Mouse (Mus musculus) neural tube, embryonic 11.5 days (tissue): Measurements from ENCODE around the gene Arhgap29. TPM values are rescaled to one million over a fixed set of nuclear protein-coding genes. Genes with fewer than 3 reads are reported as not detected.

Source experiments
- ATAC-seq: fragments of 200-750 bp; cut with Nextera tagmentation; 2 replicates; pipeline ENCODE4 v1.8.0; 2017; ENCODE audit warnings: moderate number of reproducible peaks, mild to moderate bottlenecking, moderate TSS enrichment, moderate library complexity; ENCODE audit not compliant: insufficient read depth, low FRiP score, low TSS enrichment
- DNase-seq: peaks from one replicate; pipeline ENCODE4 v3.0.0-alpha.2; 2015; ENCODE audit warnings: low spot score
- H3K27ac ChIP-seq: fragments of 300-500 bp; sonication (generic); 2 replicates; pipeline ENCODE4 v1.5.1; 2014; ENCODE audit warnings: low read depth, mild to moderate bottlenecking, low read length
- H3K27me3 ChIP-seq: fragments of 300-500 bp; sonication (generic); 2 replicates; pipeline ENCODE4 v1.6.1; 2014; ENCODE audit warnings: mild to moderate bottlenecking, low read length, mixed read lengths; ENCODE audit not compliant: control insufficient read depth, insufficient read depth
- H3K36me3 ChIP-seq: fragments of 300-500 bp; sonication (generic); 2 replicates; pipeline ENCODE4 v1.6.1; 2014; ENCODE audit warnings: mild to moderate bottlenecking, low read length, moderate library complexity, mixed read lengths; ENCODE audit not compliant: control insufficient read depth, insufficient read depth
- H3K4me1 ChIP-seq: fragments of 300-500 bp; sonication (generic); 2 replicates; pipeline ENCODE4 v1.6.1; 2014; ENCODE audit warnings: low read length, mixed read lengths; ENCODE audit not compliant: control insufficient read depth, insufficient read depth
- H3K4me2 ChIP-seq: fragments of 300-500 bp; sonication (generic); 2 replicates; pipeline ENCODE4 v1.6.1; 2014; ENCODE audit warnings: low read depth, mild to moderate bottlenecking, moderate library complexity
- H3K4me3 ChIP-seq: fragments of 300-500 bp; sonication (generic); 2 replicates; pipeline ENCODE4 v1.5.1; 2014; ENCODE audit warnings: low read depth, low read length
- H3K9ac ChIP-seq: fragments of 300-500 bp; sonication (generic); 2 replicates; pipeline ENCODE4 v1.6.1; 2014; ENCODE audit warnings: mild to moderate bottlenecking, low read length
- H3K9me3 ChIP-seq: fragments of 300-500 bp; sonication (generic); 2 replicates; pipeline ENCODE4 v1.6.1; 2016; ENCODE audit warnings: low read length; ENCODE audit not compliant: control insufficient read depth
- WGBS: fragments of 180-500 bp; shearing (Covaris S2); extraction: QIAGEN DNeasy Blood & Tissue Kit; methylation state at CpG from one replicate; pipeline ENCODE4 v1.1.7; 2014; 5-methylcytosine and 5-hydroxymethylcytosine counted together
- polyA plus RNA-seq: library from polyadenylated mRNA; unstranded; fragments of >200 nt; fragmentation: Nextera tagmentation; extraction: Ambion mirVana; gene quantifications from 2 replicates; pipeline ENCODE4 v1.2.1, GENCODE M21; 2014

Arhgap29 gene
- polyA plus RNA-seq, 1 experiment from 2014 or later: 35.5 TPM

GRCm38 (mm10) chr3:121915191-121915590 is 37.1 kb upstream of the Arhgap29 start:
- Histone ChIP-seq H3K4me1 (no peaks in the 10 kb centered on the region), H3K4me3 (no peak overlapping the region), H3K27me3 (no peaks in the 10 kb centered on the region), H3K36me3 (no peaks in the 10 kb centered on the region), H3K4me2 (no peak overlapping the region), H3K9ac (no peak overlapping the region), H3K9me3 (no peaks in the 10 kb centered on the region), H3K27ac (no peak overlapping the region)
- DNase-seq (no peak), ATAC-seq (no peak)
- WGBS: 79% methylated on average over 6 of the region's 6 CpGs

GRCm38 (mm10) chr3:121916802-121917532 is 35.4 kb upstream of the Arhgap29 start:
- Histone ChIP-seq H3K4me2 (no peak overlapping the region), H3K36me3 (no peaks in the 10 kb centered on the region), H3K9me3 (no peaks in the 10 kb centered on the region), H3K4me1 (no peaks in the 10 kb centered on the region), H3K4me3 (no peak overlapping the region), H3K9ac (no peak overlapping the region), H3K27ac (no peak overlapping the region), H3K27me3 (no peaks in the 10 kb centered on the region)
- ATAC-seq (no peak), DNase-seq (no peak)
- WGBS: 85% methylated on average over 5 of the region's 5 CpGs

GRCm38 (mm10) chr3:121917658-121918057 is 34.7 kb upstream of the Arhgap29 start:
- H3K4me3 ChIP-seq: no peak overlapping the region
- H3K4me2 ChIP-seq: no peak overlapping the region
- DNase-seq (no peak), ATAC-seq (no peak)
- WGBS: 88% methylated on average over 7 of the region's 7 CpGs
- no peaks in the 10 kb centered on the region for H3K36me3 ChIP-seq
- no peaks in the 10 kb centered on the region for H3K27me3 ChIP-seq
- H3K4me1 ChIP-seq: no peaks in the 10 kb centered on the region
- H3K27ac ChIP-seq: no peak overlapping the region
- H3K9me3 ChIP-seq: no peaks in the 10 kb centered on the region
- H3K9ac ChIP-seq: no peak overlapping the region

GRCm38 (mm10) chr3:121919961-121920360 is 32.4 kb upstream of the Arhgap29 start:
- Histone ChIP-seq H3K4me1 (no peaks in the 10 kb centered on the region), H3K36me3 (no peaks in the 10 kb centered on the region), H3K9me3 (no peaks in the 10 kb centered on the region), H3K9ac (no peak overlapping the region), H3K4me3 (no peak overlapping the region), H3K4me2 (no peak overlapping the region), H3K27me3 (no peaks in the 10 kb centered on the region), H3K27ac (no peak overlapping the region)
- ATAC-seq: no peak
- DNase-seq: no peak
- 91% methylated on average over 5 of the region's 5 CpGs for WGBS

- Histone ChIP-seq H3K4me2 (no peak overlapping the region), H3K4me1 (no peaks in the 10 kb centered on the region), H3K9ac (no peak overlapping the region), H3K27ac (no peak overlapping the region), H3K27me3 (no peaks in the 10 kb centered on the region), H3K36me3 (no peaks in the 10 kb centered on the region), H3K4me3 (no peak overlapping the region), H3K9me3 (no peaks in the 10 kb centered on the region)
- ATAC-seq (no peak), DNase-seq (no peak)
- WGBS: 82% methylated on average over 3 of the region's 3 CpGs
These were observed 31.6 kb upstream of the Arhgap29 start for GRCm38 (mm10) chr3:121920769-121921168.

GRCm38 (mm10) chr3:121924768-121925486 is 27.4 kb upstream of the Arhgap29 start:
- Histone ChIP-seq H3K36me3 (no peaks in the 10 kb centered on the region), H3K27ac (no peak overlapping the region), H3K4me1 (no peaks in the 10 kb centered on the region), H3K4me3 (no peak overlapping the region), H3K9me3 (no peaks in the 10 kb centered on the region), H3K27me3 (no peaks in the 10 kb centered on the region), H3K4me2 (no peak overlapping the region), H3K9ac (no peak overlapping the region)
- no peak for ATAC-seq
- DNase-seq: no peak
- WGBS: 88% methylated on average over 11 of the region's 11 CpGs

- 79% methylated on average over 3 of the region's 3 CpGs for WGBS
- H3K27me3 ChIP-seq: no peaks in the 10 kb centered on the region
- no peak overlapping the region for H3K4me2 ChIP-seq
- DNase-seq (no peak), ATAC-seq (no peak)
- H3K27ac ChIP-seq: no peak overlapping the region
- no peaks in the 10 kb centered on the region for H3K36me3 ChIP-seq
- no peak overlapping the region for H3K9ac ChIP-seq
- H3K4me3 ChIP-seq: no peak overlapping the region
- no peaks in the 10 kb centered on the region for H3K4me1 ChIP-seq
- no peaks in the 10 kb centered on the region for H3K9me3 ChIP-seq
These were observed 24.7 kb upstream of the Arhgap29 start for GRCm38 (mm10) chr3:121927601-121928000.

GRCm38 (mm10) chr3:121932815-121933214 is 19.5 kb upstream of the Arhgap29 start:
- Histone ChIP-seq H3K4me3 (no peak overlapping the region), H3K9ac (no peak overlapping the region), H3K9me3 (no peaks in the 10 kb centered on the region), H3K4me2 (no peak overlapping the region), H3K27ac (no peak overlapping the region), H3K27me3 (no peaks in the 10 kb centered on the region), H3K4me1 (no peaks in the 10 kb centered on the region), H3K36me3 (no peaks in the 10 kb centered on the region)
- 89% methylated on average over 4 of the region's 4 CpGs for WGBS
- DNase-seq (no peak), ATAC-seq (no peak)

GRCm38 (mm10) chr3:121936241-121936640 is 16.1 kb upstream of the Arhgap29 start:
- ATAC-seq (no peak), DNase-seq (no peak)
- H3K4me2 ChIP-seq: no peak overlapping the region
- H3K9me3 ChIP-seq: no peaks in the 10 kb centered on the region
- no peak overlapping the region for H3K27ac ChIP-seq
- no peaks in the 10 kb centered on the region for H3K4me1 ChIP-seq
- H3K27me3 ChIP-seq: no peaks in the 10 kb centered on the region
- 91% methylated on average over 2 of the region's 2 CpGs for WGBS
- H3K9ac ChIP-seq: no peak overlapping the region
- H3K36me3 ChIP-seq: no peaks in the 10 kb centered on the region
- no peak overlapping the region for H3K4me3 ChIP-seq
